Mouse (Mus musculus) B cell, adult (primary cell): ENCODE measurements around the gene Gabre. TPM values are rescaled to one million over a fixed set of nuclear protein-coding genes. Genes with fewer than 3 reads are reported as not detected.

Source experiments
- total RNA-seq: library from RNA; stranded (reverse); gene quantifications from 4 replicates; pipeline ENCODE4 v1.2.4, GENCODE M21; 2023; ENCODE audit not compliant: inconsistent age

The Gabre gene
- total RNA-seq, result 0.13 TPM in 1 of 4 replicates, not detected in the others

DNA sequence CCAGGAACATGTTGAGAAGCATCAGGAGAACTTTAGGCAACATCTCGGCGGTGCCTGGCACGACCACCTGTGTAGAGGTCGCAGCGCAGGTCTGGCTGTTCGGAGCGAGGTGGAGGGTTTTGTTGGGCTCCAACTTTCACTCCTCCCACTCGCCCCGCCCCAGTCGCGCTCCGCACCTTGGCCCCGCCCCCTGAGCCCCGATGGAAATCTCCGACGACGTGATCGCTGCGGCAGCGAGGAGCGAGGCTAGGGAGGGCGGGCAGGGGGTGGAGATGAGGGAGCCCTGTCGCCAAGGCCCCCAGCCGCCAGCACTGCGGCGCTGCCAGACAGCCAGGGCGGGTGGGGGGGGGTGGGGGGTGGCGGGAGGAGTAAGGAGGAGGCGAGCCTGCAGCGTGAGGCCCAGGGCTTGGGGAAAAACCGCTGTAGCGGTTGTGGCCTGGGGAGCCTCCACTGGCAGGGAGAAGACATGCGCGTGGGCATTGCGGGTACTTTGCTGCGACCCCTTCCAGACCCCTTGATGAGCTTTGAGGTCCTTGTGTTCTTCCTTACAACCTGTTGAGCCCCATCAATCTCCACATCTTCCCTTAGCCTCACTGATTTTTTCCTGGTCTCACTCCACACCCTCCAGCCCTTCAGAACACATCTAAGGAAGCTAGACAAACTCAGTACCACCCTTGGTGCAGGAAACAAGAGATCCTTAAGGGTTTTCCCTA lies at the start of gene Gabre:
Gene Gabre (minus strand): TSS at position 145 of the 713 bp plus-strand sequence.

DNA sequence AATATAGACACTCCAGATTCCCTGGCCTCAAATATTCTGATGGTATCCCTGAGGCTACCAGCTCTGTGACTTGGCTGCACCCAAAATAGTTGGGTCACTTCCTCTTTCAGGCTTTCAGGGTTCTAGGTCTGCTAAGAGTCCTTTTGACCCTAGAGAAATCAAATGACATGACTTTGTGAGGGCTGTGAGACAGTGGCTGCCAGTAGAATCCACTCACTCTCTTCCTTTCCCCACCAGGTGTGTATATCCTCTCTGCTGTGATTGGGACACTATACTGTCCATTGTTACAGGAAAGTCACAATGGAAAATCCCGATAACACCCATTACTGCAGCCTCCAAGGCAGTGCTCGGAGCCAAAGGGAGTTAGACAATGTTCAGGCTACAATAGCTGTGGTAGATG lies 52.9 kb downstream of the Gabre start, which contains the start of gene Magea4:
Gene Magea4 (plus strand): TSS at position 301 of the 400 bp plus-strand sequence.

Other genes starting within 250 kb of the Gabre start
- gene Magea4, start 52.8 kb downstream of the Gabre start, total RNA-seq, result not detected in 4 replicates
- not detected in 4 replicates for gene Magea10, start 112.1 kb upstream of the Gabre start, total RNA-seq